Mouse (Mus musculus): ENCODE data around the gene Trcg1.

DNA sequence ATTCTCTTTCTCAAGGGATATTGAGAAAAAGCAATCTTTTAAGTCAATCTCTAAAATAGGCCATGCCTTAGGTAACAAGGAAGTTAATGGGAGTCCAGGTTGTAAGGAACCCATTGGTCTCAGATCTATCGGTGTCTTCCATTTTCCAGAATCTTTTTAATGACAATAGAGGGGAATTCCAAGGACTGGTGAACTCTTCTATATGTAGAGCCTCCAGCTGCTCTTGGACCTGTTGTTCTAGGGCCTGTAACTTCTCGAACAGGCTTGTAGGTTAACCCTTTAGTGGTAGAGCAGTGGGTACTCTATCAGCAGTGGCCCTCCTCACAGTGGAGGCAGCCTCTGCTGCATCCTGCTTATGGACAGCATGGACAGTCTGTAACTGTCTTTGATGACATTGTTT lies 29.5 kb upstream of the Trcg1 start:
- TF ChIP-seq CTCF (conservative IDR thresholded peaks at IDR 0.05; ENCODE audit: low read length) (no peak), NANOG (IDR thresholded peaks at IDR 0.05; ENCODE audit: borderline replicate concordance, low read length) (no peak)

Data from E14TG2a.4 (cell line).